Mouse (Mus musculus): ENCODE results near the gene Gse1.

DNA sequence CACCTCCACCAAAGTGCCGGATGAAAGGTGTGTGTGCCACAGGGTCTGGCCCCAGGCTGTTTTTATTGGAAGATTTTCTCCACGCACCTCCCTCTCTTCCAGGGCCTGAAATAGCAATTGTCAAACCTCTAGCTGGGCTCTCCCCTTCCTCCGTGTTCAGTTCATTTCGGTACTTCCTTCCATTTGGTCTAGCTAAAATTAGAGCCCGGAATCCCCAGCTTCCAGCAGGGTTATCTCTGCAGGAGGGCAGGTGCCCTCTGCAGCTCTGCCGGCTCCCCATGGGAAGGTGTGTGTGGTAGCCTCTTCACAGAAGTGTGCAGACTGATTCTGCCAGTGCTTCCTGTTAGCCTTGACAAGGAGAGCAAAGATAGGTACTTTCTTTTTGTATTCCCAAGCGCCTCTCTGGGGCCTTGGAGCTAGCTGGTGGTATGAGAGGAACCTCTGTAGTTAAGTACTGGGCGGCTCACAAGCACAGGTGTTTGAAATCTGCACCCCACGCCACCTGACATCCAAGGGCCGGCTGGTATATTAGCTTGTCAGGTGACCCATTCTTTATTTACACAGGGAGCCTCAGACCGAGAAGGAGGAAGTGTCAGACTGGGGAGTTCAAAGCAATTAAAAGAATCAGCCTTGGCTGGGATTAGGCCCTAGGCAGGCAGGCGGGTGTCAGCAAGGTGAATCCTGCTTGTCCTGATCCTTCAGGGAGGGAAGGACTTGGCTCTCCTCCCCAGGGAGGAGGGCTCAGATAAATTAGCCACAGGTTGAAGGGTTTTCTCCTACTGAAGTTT, 262.3 kb downstream of the Gse1 start:
- TF ChIP-seq POLR2A (IDR thresholded peaks at IDR 0.05; ENCODE audit: insufficient read length, low read depth) = no peak
- TF ChIP-seq TCF3 (IDR thresholded peaks at IDR 0.05; ENCODE audit: insufficient read length, low read depth) = no peak
- TF ChIP-seq CEBPB (IDR thresholded peaks at IDR 0.05; ENCODE audit: insufficient read depth, poor library complexity, severe bottlenecking) = no peak
- TF ChIP-seq MAX (IDR thresholded peaks at IDR 0.05; ENCODE audit: low read depth) = no peak
- TF ChIP-seq E2F4 (IDR thresholded peaks at IDR 0.05; ENCODE audit: insufficient read depth) = no peak
- TF ChIP-seq TCF12 (IDR thresholded peaks at IDR 0.05; ENCODE audit: insufficient read depth, poor library complexity, severe bottlenecking) = no peak
- TF ChIP-seq POLR2AphosphoS2 (IDR thresholded peaks at IDR 0.05; ENCODE audit: insufficient read length, low read depth) = no peak
- TF ChIP-seq USF1 (IDR thresholded peaks at IDR 0.05; ENCODE audit: low read depth) = no peak
- TF ChIP-seq MYOG (IDR thresholded peaks at IDR 0.05; ENCODE audit: control insufficient read depth in 1 of 3, insufficient read depth in 1 of 3, insufficient read length in 2 of 3, low read depth in 2 of 3) = no peak
- no peak for TF ChIP-seq MYOD1 (IDR thresholded peaks at IDR 0.05; ENCODE audit: control insufficient read depth in 1 of 3, insufficient read length in 2 of 3, low read depth in 2 of 3)

Measured in myocyte (in vitro differentiated cells).